Mouse (Mus musculus) spleen, adult 12 weeks (tissue): ENCODE data around the gene Fbxl4.

Experiments used
- DNase-seq: peaks from one replicate; pipeline ENCODE4 v3.0.0; 2022; ENCODE audit warnings: low spot score

The Fbxl4 gene

GRCm38 (mm10) chr4:22477711-22478230, 120.4 kb downstream of the Fbxl4 start:
- no peak for DNase-seq

- DNase-seq, result no peak
Observed at GRCm38 (mm10) chr4:22478488-22479367, 121.4 kb downstream of the Fbxl4 start.

- no peak for DNase-seq
Observed at GRCm38 (mm10) chr4:22479368-22480090, 122.2 kb downstream of the Fbxl4 start.

- no peak for DNase-seq
Observed at GRCm38 (mm10) chr4:22480091-22480857, 122.9 kb downstream of the Fbxl4 start.

- no peak for DNase-seq
Observed at GRCm38 (mm10) chr4:22480858-22481205, 123.5 kb downstream of the Fbxl4 start.

GRCm38 (mm10) chr4:22482118-22482517, 124.8 kb downstream of the Fbxl4 start:
- DNase-seq, result no peak

- DNase-seq, result no peak
Observed at GRCm38 (mm10) chr4:22482756-22483280, 125.5 kb downstream of the Fbxl4 start.

GRCm38 (mm10) chr4:22483548-22483947, 126.2 kb downstream of the Fbxl4 start:
- DNase-seq, result no peak
